Mouse (Mus musculus): ENCODE results near the gene Rnft1.

- no peak for TF ChIP-seq CTCF (conservative IDR thresholded peaks at IDR 0.05; ENCODE audit: insufficient read depth, insufficient read length, low read depth, low read length)
- TF ChIP-seq POLR2A (IDR thresholded peaks at IDR 0.05; ENCODE audit: low read depth, low read length) = peak; percentile 93
Measured at GRCm38 (mm10) chr11:86544639-86545299, 60.3 kb downstream of the Rnft1 start, which contains the start of the genes Rps6kb1 and Tubd1.

Measured in kidney, adult 2 months (tissue).